Mouse (Mus musculus): ENCODE results near the gene Wdr93.

GRCm38 (mm10) chr7:79710831-79711230, 32.1 kb upstream of the Wdr93 start:
- TF ChIP-seq CTCF (IDR thresholded peaks at IDR 0.05; ENCODE audit: insufficient read depth, low read length) (no peak), POLR2A (IDR thresholded peaks at IDR 0.05; ENCODE audit: borderline replicate concordance, extremely low read depth, low read depth, low read length) (no peak)

Measured in lung, adult 2 months (tissue).